Mouse (Mus musculus) midbrain, embryonic 12.5 days (tissue): ENCODE measurements around the gene Ahsg. TPM values are rescaled to one million over a fixed set of nuclear protein-coding genes. Genes with fewer than 3 reads are reported as not detected.

Experiments used
- polyA plus RNA-seq: library from polyadenylated mRNA; unstranded; fragments of >200 nt; fragmentation: Nextera tagmentation; extraction: Ambion mirVana; gene quantifications from 2 replicates; pipeline ENCODE4 v1.2.1, GENCODE M21; 2016

Gene Ahsg
- polyA plus RNA-seq, 1 experiment from 2014 or later: not detected

Other genes with a start within 250 kb of the Ahsg start
- 0.17 TPM in 1 of 2 replicates, not detected in the other for gene Dgkg, start 234.1 kb upstream of the Ahsg start, polyA plus RNA-seq
- gene Crygs, start 79.7 kb upstream of the Ahsg start, polyA plus RNA-seq: not detected in 2 replicates
- gene Tbccd1, start 33.6 kb upstream of the Ahsg start, polyA plus RNA-seq: 31.4 and 34.0 TPM in 2 replicates
- gene Dnajb11, start 33.4 kb upstream of the Ahsg start, polyA plus RNA-seq: 93.1 and 94.1 TPM in 2 replicates
- not detected in 2 replicates for gene Fetub, start 27.1 kb downstream of the Ahsg start, polyA plus RNA-seq
- gene Hrg, start 59.8 kb downstream of the Ahsg start, polyA plus RNA-seq: 0.17 TPM in 1 of 2 replicates, not detected in the other
- gene Kng2, start 138.2 kb downstream of the Ahsg start, polyA plus RNA-seq: not detected in 2 replicates
- 0.26 TPM in 1 of 2 replicates, not detected in the other for gene Kng1, start 166.6 kb downstream of the Ahsg start, polyA plus RNA-seq
- gene Eif4a2, start 216.2 kb downstream of the Ahsg start, polyA plus RNA-seq: 208 and 213 TPM in 2 replicates
- gene Rfc4, start 236.5 kb downstream of the Ahsg start, polyA plus RNA-seq: 145 and 162 TPM in 2 replicates